Comparison of ENCODE assay signal across 9 mouse cellular contexts in genomic region chr10:57632868-57633240, GRCm38 (mm10). TPM values are rescaled to one million over a fixed set of nuclear protein-coding genes. Genes with fewer than 3 reads are reported as not detected.
DNase-seq lines count a peak whose midpoint lies in the region; ATAC-seq and TF ChIP-seq lines count a peak whose summit lies in the region.
"Had no signal": no experiment of that assay in that cellular context is flagged by ENCODE, and none has a peak within 500 bp of the region (broad histone marks: within the 10 kb centered on the region; RNA-seq: fewer than 3 reads in every experiment).

No protein-coding gene starts in this region.

- H3K4me2 ChIP-seq in forebrain, embryonic 11.5 days (ENCODE audit: low read depth, low read length, severe bottlenecking): no peak overlapping the region
- H3K4me2 ChIP-seq in lung, embryonic 14.5 days: peak overlapping the region; percentile 64; the same call in 1 of the 2 replicates
- peak overlapping the region; percentile 96 for H3K4me2 ChIP-seq in hindbrain, embryonic 14.5 days (replicated peaks)
- peak overlapping the region; percentile 86 for H3K4me2 ChIP-seq in neural tube, embryonic 14.5 days (ENCODE audit: low read depth, low read length)

- 81% methylated on average over 4 of the region's 4 CpGs for WGBS in forebrain, embryonic 10.5 days
- WGBS in forebrain, embryonic 11.5 days: 80% methylated on average over 4 of the region's 4 CpGs
- 63% methylated on average over 4 of the region's 4 CpGs for WGBS in lung, embryonic 14.5 days
- 83% methylated on average over 4 of the region's 4 CpGs for WGBS in hindbrain, embryonic 14.5 days
- WGBS in neural tube, embryonic 14.5 days: 77% methylated on average over 4 of the region's 4 CpGs

- peaks cover 13% of the 10 kb centered on the region for H3K4me1 ChIP-seq in forebrain, embryonic 10.5 days
- peaks cover 2% of the 10 kb centered on the region; the same call in 1 of the 2 replicates for H3K4me1 ChIP-seq in forebrain, embryonic 11.5 days (replicated peaks; ENCODE audit: control insufficient read depth, insufficient read depth, low read length)
- no peaks in the 10 kb centered on the region for H3K4me1 ChIP-seq in lung, embryonic 14.5 days (ENCODE audit: insufficient read depth)
- peaks cover 8% of the 10 kb centered on the region for H3K4me1 ChIP-seq in hindbrain, embryonic 14.5 days (replicated peaks; ENCODE audit: control insufficient read depth, insufficient read depth, low read length)
- peaks cover 4% of the 10 kb centered on the region for H3K4me1 ChIP-seq in neural tube, embryonic 14.5 days (ENCODE audit: control insufficient read depth, insufficient read depth, low read length)

- H3K4me3 ChIP-seq in forebrain, embryonic 10.5 days: peak overlapping the region; percentile 56
- no peak overlapping the region for H3K4me3 ChIP-seq in forebrain, embryonic 11.5 days (ENCODE audit: low read depth, low read length)
- no peak overlapping the region for H3K4me3 ChIP-seq in lung, embryonic 14.5 days (ENCODE audit: low read depth, low read length)
- peak overlapping the region; percentile 54 for H3K4me3 ChIP-seq in hindbrain, embryonic 14.5 days (replicated peaks; ENCODE audit: low read length)
- H3K4me3 ChIP-seq in neural tube, embryonic 14.5 days (ENCODE audit: low read depth, low read length): no peak overlapping the region

- no peak for TF ChIP-seq CTCF in lung, embryonic 14.5 days (IDR thresholded peaks at IDR 0.05; ENCODE audit: low read depth)

- no peaks in the 10 kb centered on the region for H3K36me3 ChIP-seq in forebrain, embryonic 10.5 days (replicated peaks)
- no peaks in the 10 kb centered on the region for H3K36me3 ChIP-seq in forebrain, embryonic 11.5 days (ENCODE audit: control insufficient read depth, insufficient read depth, low read length)
- H3K36me3 ChIP-seq in lung, embryonic 14.5 days (ENCODE audit: insufficient read depth): no peaks in the 10 kb centered on the region
- H3K36me3 ChIP-seq in hindbrain, embryonic 14.5 days (replicated peaks; ENCODE audit: control insufficient read depth, insufficient read depth): no peaks in the 10 kb centered on the region
- no peaks in the 10 kb centered on the region for H3K36me3 ChIP-seq in neural tube, embryonic 14.5 days (ENCODE audit: control insufficient read depth, insufficient read depth, low read length)

- H3K27me3 ChIP-seq in forebrain, embryonic 10.5 days (ENCODE audit: poor library complexity, severe bottlenecking): peaks cover 29% of the 10 kb centered on the region
- H3K27me3 ChIP-seq in forebrain, embryonic 11.5 days (ENCODE audit: control insufficient read depth, insufficient read depth, low read length): peaks cover 4% of the 10 kb centered on the region; the same call in 1 of the 2 replicates
- H3K27me3 ChIP-seq in lung, embryonic 14.5 days (ENCODE audit: insufficient read depth, low read length): 0 out of 2 replicates have a peak, but pooled peaks cover 10% of the 10 kb centered on the region
- H3K27me3 ChIP-seq in hindbrain, embryonic 14.5 days (ENCODE audit: control insufficient read depth, insufficient read depth, low read length): 0 out of 2 replicates have a peak, but pooled peaks cover 4% of the 10 kb centered on the region
- no peaks in the 10 kb centered on the region for H3K27me3 ChIP-seq in neural tube, embryonic 14.5 days (ENCODE audit: control insufficient read depth, insufficient read depth, low read length)

- H3K9me3 ChIP-seq in forebrain, embryonic 10.5 days: peaks cover 7% of the 10 kb centered on the region; the same call in 1 of the 2 replicates
- H3K9me3 ChIP-seq in forebrain, embryonic 11.5 days (ENCODE audit: control insufficient read depth, low read length): no peaks in the 10 kb centered on the region
- no peaks in the 10 kb centered on the region for H3K9me3 ChIP-seq in lung, embryonic 14.5 days (ENCODE audit: low read depth, low read length)
- H3K9me3 ChIP-seq in hindbrain, embryonic 14.5 days (ENCODE audit: control insufficient read depth, low read length): no peaks in the 10 kb centered on the region
- H3K9me3 ChIP-seq in neural tube, embryonic 14.5 days (ENCODE audit: control insufficient read depth, low read length): no peaks in the 10 kb centered on the region

- no peak overlapping the region for H3K9ac ChIP-seq in forebrain, embryonic 11.5 days (ENCODE audit: low read length)
- H3K9ac ChIP-seq in lung, embryonic 14.5 days: no peak overlapping the region
- peak overlapping the region; percentile 66; the same call in 1 of the 2 replicates for H3K9ac ChIP-seq in hindbrain, embryonic 14.5 days
- H3K9ac ChIP-seq in neural tube, embryonic 14.5 days (replicated peaks; ENCODE audit: low read depth, low read length): no peak overlapping the region

- no peak for ATAC-seq in forebrain, embryonic 11.5 days (replicated peaks; ENCODE audit: low FRiP score)
- ATAC-seq in lung, embryonic 14.5 days (ENCODE audit: insufficient read depth): no peak
- no peak; the same call in 1 of the 2 replicates for ATAC-seq in hindbrain, embryonic 14.5 days (ENCODE audit: low FRiP score)
- ATAC-seq in neural tube, embryonic 14.5 days (ENCODE audit: low read depth): no peak

- DNase-seq in forebrain, embryonic 10.5 days (ENCODE audit: extremely low spot score, low spot score): no peak
- DNase-seq in forebrain, embryonic 11.5 days (ENCODE audit: low spot score): no peak
- DNase-seq in lung, embryonic 14.5 days: no peak
- DNase-seq in lung, postnatal 14 days: no peak
- DNase-seq in hindbrain, embryonic 14.5 days (ENCODE audit: low spot score): no peak
- no peak for DNase-seq in B cell, adult 2 months
- no peak for DNase-seq in right cerebral cortex, adult 2 months (ENCODE audit: low spot score in 2 of 2)
- DNase-seq: kidney, postnatal 10 days had no signal

- H3K27ac ChIP-seq in forebrain, embryonic 10.5 days: no peak overlapping the region
- H3K27ac ChIP-seq in forebrain, embryonic 11.5 days (ENCODE audit: low read depth, low read length): no peak overlapping the region
- no peak overlapping the region for H3K27ac ChIP-seq in lung, embryonic 14.5 days (ENCODE audit: low read depth)
- H3K27ac ChIP-seq in hindbrain, embryonic 14.5 days: no peak overlapping the region
- no peak overlapping the region for H3K27ac ChIP-seq in neural tube, embryonic 14.5 days (ENCODE audit: low read depth, low read length)

RNA-seq across cellular contexts. Expression of gene Pkib, which starts 1.1 kb away (rescaled TPM):
- 1.6 and 2.2 TPM in 2 replicates for polyA plus RNA-seq in forebrain, embryonic 10.5 days (2016; fragmentation: Nextera tagmentation; extraction: Ambion mirVana)
- polyA plus RNA-seq in forebrain, embryonic 11.5 days (2014; fragmentation: Nextera tagmentation; extraction: Ambion mirVana): 2.1 and 2.2 TPM in 2 replicates
- polyA plus RNA-seq in lung, embryonic 14.5 days (2014; fragmentation: Nextera tagmentation; extraction: Ambion mirVana): 1.4 and 1.9 TPM in 2 replicates
- 1.7 and 2.1 TPM in 2 replicates for polyA plus RNA-seq in hindbrain, embryonic 14.5 days (2014; fragmentation: Nextera tagmentation; extraction: Ambion mirVana)
- polyA plus RNA-seq in neural tube, embryonic 14.5 days (2014; fragmentation: Nextera tagmentation; extraction: Ambion mirVana): 2.4 and 2.8 TPM in 2 replicates

Comparison
In these comparisons a context has a peak if more than half of its experiments do, and no peak if none do; other contexts are left out.
1. H3K4me3 ChIP-seq: peak in forebrain, embryonic 10.5 days (single experiment) and hindbrain, embryonic 14.5 days (single experiment); none in forebrain, embryonic 11.5 days (single experiment), lung, embryonic 14.5 days (single experiment) and neural tube, embryonic 14.5 days (single experiment).